Mouse (Mus musculus) stomach, postnatal 0 days (tissue): ENCODE results near the gene Bach2.

ENCODE experiments used
- CTCF ChIP-seq: IDR thresholded peaks from 2 replicates; pipeline ENCODE4 v1.5.1; 2016; ENCODE audit warnings: antibody characterized with exemption, low read depth, mild to moderate bottlenecking, moderate library complexity
- EP300 ChIP-seq: optimal IDR thresholded peaks from 2 replicates; pipeline ENCODE3; 2016; ENCODE audit warnings: antibody characterized with exemption

GRCm38 (mm10) chr4:32355935-32356617 lies 117.5 kb downstream of the Bach2 start:
- TF ChIP-seq CTCF (no peak), EP300 (no peak)
